Mouse (Mus musculus): Measurements from ENCODE around the gene Cops8. TPM values are rescaled to one million over a fixed set of nuclear protein-coding genes. Genes with fewer than 3 reads are reported as not detected.

Gene Cops8
- polyA plus RNA-seq, 1 experiment = 14.4 TPM

GRCm38 (mm10) chr1:90574845-90575244 is 27.9 kb upstream of the Cops8 start:
- H3K36me3 ChIP-seq (ENCODE audit: control insufficient read depth, insufficient read depth, low read length) = no peaks in the 10 kb centered on the region
- no peak overlapping the region for H3K4me3 ChIP-seq (ENCODE audit: low read depth, low read length)
- no peaks in the 10 kb centered on the region for H3K27me3 ChIP-seq (ENCODE audit: control insufficient read depth, insufficient read depth, low read length)
- 39% methylated on average over 3 of the region's 3 CpGs for WGBS
- no peaks in the 10 kb centered on the region for H3K4me1 ChIP-seq (ENCODE audit: control insufficient read depth, insufficient read depth, insufficient read length, low read length)
- H3K27ac ChIP-seq (ENCODE audit: insufficient read depth, low read depth, low read length) = no peak overlapping the region
- no peak for TF ChIP-seq CTCF (IDR thresholded peaks at IDR 0.05; ENCODE audit: extremely low read depth, insufficient read length, insufficient replicate concordance, low read depth, low read length)
- TF ChIP-seq POLR2A (IDR thresholded peaks at IDR 0.05; ENCODE audit: low read depth, low read length) = no peak

GRCm38 (mm10) chr1:90577417-90577816 is 25.4 kb upstream of the Cops8 start:
- Histone ChIP-seq H3K4me3 (ENCODE audit: low read depth, low read length) (no peak overlapping the region), H3K4me1 (ENCODE audit: control insufficient read depth, insufficient read depth, insufficient read length, low read length) (no peaks in the 10 kb centered on the region), H3K27ac (ENCODE audit: insufficient read depth, low read depth, low read length) (no peak overlapping the region), H3K27me3 (ENCODE audit: control insufficient read depth, insufficient read depth, low read length) (no peaks in the 10 kb centered on the region; the same call in 1 of the 2 replicates), H3K36me3 (ENCODE audit: control insufficient read depth, insufficient read depth, low read length) (no peaks in the 10 kb centered on the region)
- WGBS = 67% methylated on average over 5 of the region's 5 CpGs
- TF ChIP-seq CTCF (IDR thresholded peaks at IDR 0.05; ENCODE audit: extremely low read depth, insufficient read length, insufficient replicate concordance, low read depth, low read length) (no peak), POLR2A (IDR thresholded peaks at IDR 0.05; ENCODE audit: low read depth, low read length) (no peak)

GRCm38 (mm10) chr1:90582635-90583034 is 20.1 kb upstream of the Cops8 start:
- H3K4me3 ChIP-seq (ENCODE audit: low read depth, low read length) = no peak overlapping the region

GRCm38 (mm10) chr1:90588021-90588734 is 14.6 kb upstream of the Cops8 start:
- no peaks in the 10 kb centered on the region for H3K27me3 ChIP-seq (ENCODE audit: control insufficient read depth, insufficient read depth, low read length)
- 54% methylated on average over 9 of the region's 9 CpGs for whole genome bisulfite sequencing
- H3K4me3 ChIP-seq (ENCODE audit: low read depth, low read length) = no peak overlapping the region
- H3K36me3 ChIP-seq (ENCODE audit: control insufficient read depth, insufficient read depth, low read length) = no peaks in the 10 kb centered on the region
- TF ChIP-seq POLR2A (IDR thresholded peaks at IDR 0.05; ENCODE audit: low read depth, low read length) = no peak
- peak; percentile 60; the same call in 1 of the 2 replicates for TF ChIP-seq CTCF (IDR thresholded peaks at IDR 0.05; ENCODE audit: extremely low read depth, insufficient read length, insufficient replicate concordance, low read depth, low read length)
- no peak overlapping the region for H3K27ac ChIP-seq (ENCODE audit: insufficient read depth, low read depth, low read length)
- H3K4me1 ChIP-seq (ENCODE audit: control insufficient read depth, insufficient read depth, insufficient read length, low read length) = no peaks in the 10 kb centered on the region; the same call in 1 of the 2 replicates

More at GRCm38 (mm10) chr1:90582635-90583034, 20.1 kb upstream of the Cops8 start:
- Histone ChIP-seq H3K36me3 (ENCODE audit: control insufficient read depth, insufficient read depth, low read length) (no peaks in the 10 kb centered on the region), H3K27me3 (ENCODE audit: control insufficient read depth, insufficient read depth, low read length) (no peaks in the 10 kb centered on the region; the same call in 1 of the 2 replicates), H3K27ac (ENCODE audit: insufficient read depth, low read depth, low read length) (no peak overlapping the region), H3K4me1 (ENCODE audit: control insufficient read depth, insufficient read depth, insufficient read length, low read length) (no peaks in the 10 kb centered on the region)
- 70% methylated on average over 7 of the region's 7 CpGs for WGBS
- TF ChIP-seq CTCF (IDR thresholded peaks at IDR 0.05; ENCODE audit: extremely low read depth, insufficient read length, insufficient replicate concordance, low read depth, low read length) (no peak), POLR2A (IDR thresholded peaks at IDR 0.05; ENCODE audit: low read depth, low read length) (no peak)

GRCm38 (mm10) chr1:90590797-90591196 is 12.0 kb upstream of the Cops8 start:
- Histone ChIP-seq H3K27me3 (ENCODE audit: control insufficient read depth, insufficient read depth, low read length) (no peaks in the 10 kb centered on the region), H3K4me3 (ENCODE audit: low read depth, low read length) (no peak overlapping the region), H3K27ac (ENCODE audit: insufficient read depth, low read depth, low read length) (no peak overlapping the region), H3K4me1 (ENCODE audit: control insufficient read depth, insufficient read depth, insufficient read length, low read length) (no peaks in the 10 kb centered on the region; the same call in 1 of the 2 replicates), H3K36me3 (ENCODE audit: control insufficient read depth, insufficient read depth, low read length) (no peaks in the 10 kb centered on the region)
- WGBS = 33% methylated on average over 2 of the region's 2 CpGs
- no peak for TF ChIP-seq POLR2A (IDR thresholded peaks at IDR 0.05; ENCODE audit: low read depth, low read length)
- peak; percentile 21; the same call in 1 of the 2 replicates for TF ChIP-seq CTCF (IDR thresholded peaks at IDR 0.05; ENCODE audit: extremely low read depth, insufficient read length, insufficient replicate concordance, low read depth, low read length)

GRCm38 (mm10) chr1:90592784-90593183 is 10.0 kb upstream of the Cops8 start:
- no peaks in the 10 kb centered on the region for H3K36me3 ChIP-seq (ENCODE audit: control insufficient read depth, insufficient read depth, low read length)
- WGBS = 16% methylated on average over 6 of the region's 6 CpGs
- TF ChIP-seq POLR2A (IDR thresholded peaks at IDR 0.05; ENCODE audit: low read depth, low read length) = no peak
- peak; percentile 95 for TF ChIP-seq CTCF (IDR thresholded peaks at IDR 0.05; ENCODE audit: extremely low read depth, insufficient read length, insufficient replicate concordance, low read depth, low read length)
- no peak overlapping the region for H3K27ac ChIP-seq (ENCODE audit: insufficient read depth, low read depth, low read length)
- no peaks in the 10 kb centered on the region; the same call in 1 of the 2 replicates for H3K4me1 ChIP-seq (ENCODE audit: control insufficient read depth, insufficient read depth, insufficient read length, low read length)
- H3K4me3 ChIP-seq (ENCODE audit: low read depth, low read length) = no peak overlapping the region
- no peaks in the 10 kb centered on the region for H3K27me3 ChIP-seq (ENCODE audit: control insufficient read depth, insufficient read depth, low read length)

- Histone ChIP-seq H3K27me3 (ENCODE audit: control insufficient read depth, insufficient read depth, low read length) (no peaks in the 10 kb centered on the region), H3K4me3 (ENCODE audit: low read depth, low read length) (no peak overlapping the region), H3K4me1 (ENCODE audit: control insufficient read depth, insufficient read depth, insufficient read length, low read length) (peaks cover 6% of the 10 kb centered on the region; the same call in 1 of the 2 replicates), H3K36me3 (ENCODE audit: control insufficient read depth, insufficient read depth, low read length) (no peaks in the 10 kb centered on the region), H3K27ac (ENCODE audit: insufficient read depth, low read depth, low read length) (no peak overlapping the region)
- TF ChIP-seq CTCF (IDR thresholded peaks at IDR 0.05; ENCODE audit: extremely low read depth, insufficient read length, insufficient replicate concordance, low read depth, low read length) (no peak), POLR2A (IDR thresholded peaks at IDR 0.05; ENCODE audit: low read depth, low read length) (no peak)
- WGBS = 6% methylated on average over 3 of the region's 3 CpGs
Measured at GRCm38 (mm10) chr1:90599226-90599625, 3.6 kb upstream of the Cops8 start.
